Mouse (Mus musculus) CH12.LX (cell line): ENCODE data around the gene Gucy1b2.

Source experiments
- ETS1 ChIP-seq: conservative IDR thresholded peaks from 2 replicates; pipeline ENCODE4 v1.6.1; 2012; ENCODE audit warnings: low read depth, mild to moderate bottlenecking, inconsistent platforms, low read length, improper control_type of control experiment, moderate library complexity
- NELFE ChIP-seq: IDR thresholded peaks from 2 replicates; pipeline ENCODE4 v1.6.1; 2011; ENCODE audit warnings: low read depth, low read length, improper control_type of control experiment

DNA sequence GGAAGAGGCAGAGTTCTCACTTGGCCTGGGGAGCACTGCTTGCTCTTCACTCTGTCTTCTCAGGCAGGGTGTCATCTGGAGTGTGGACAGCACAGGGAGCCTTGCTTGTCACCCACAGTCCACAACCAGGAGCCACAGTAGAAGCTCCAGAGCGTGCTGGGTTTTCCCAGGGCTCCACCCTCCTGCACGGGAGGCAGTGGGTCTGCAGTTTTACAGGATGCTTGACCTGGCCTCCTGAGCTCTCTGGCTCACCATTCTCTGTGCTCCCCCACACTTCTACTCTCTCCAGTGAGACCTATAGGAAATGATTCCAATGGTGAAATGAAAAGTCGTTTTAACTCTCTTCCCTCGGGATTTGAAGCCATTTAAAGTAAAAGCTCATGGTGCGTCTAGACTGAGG is 106.3 kb downstream of the Gucy1b2 start:
- no peak for TF ChIP-seq NELFE
- TF ChIP-seq ETS1 = no peak
